Mouse (Mus musculus): Measurements from ENCODE around the gene Vmp1. TPM values are rescaled to one million over a fixed set of nuclear protein-coding genes. Genes with fewer than 3 reads are reported as not detected.

The Vmp1 gene
- total and polyA plus RNA-seq, 3 experiments, result 80.9 to 209 (median 167) TPM

DNA sequence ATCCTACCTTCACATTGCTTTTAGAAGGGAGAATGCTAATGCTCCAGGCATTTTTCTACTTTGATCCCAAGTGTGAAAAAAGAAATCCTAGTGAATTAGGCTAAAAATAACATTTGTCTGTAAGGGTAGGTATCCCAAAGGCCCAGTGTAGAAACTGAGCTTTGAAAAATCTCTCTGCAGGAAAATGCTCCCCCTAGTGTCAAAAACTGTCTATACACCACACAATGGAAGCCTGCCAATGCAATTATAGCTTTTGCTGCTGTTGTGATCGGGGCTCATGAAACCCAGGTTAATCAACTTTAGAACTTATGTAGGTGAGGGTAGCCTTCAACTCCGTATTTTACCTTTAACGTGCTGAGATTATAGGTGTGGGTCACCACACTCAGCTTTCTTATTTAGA, 30.2 kb downstream of the Vmp1 start (continued):
- TF ChIP-seq MAFK (IDR thresholded peaks at IDR 0.05; ENCODE audit: insufficient replicate concordance, low read length) (no peak), RAD21 (IDR thresholded peaks at IDR 0.05; ENCODE audit: low read depth, low read length) (peak; percentile 98), CTCF (conservative IDR thresholded peaks at IDR 0.05 in 1 of 2, IDR thresholded peaks at IDR 0.05 in 1 of 2; ENCODE audit: low read depth in 2 of 2, low read length in 2 of 2) (peak; percentile 96 to 97), E2F4 (IDR thresholded peaks at IDR 0.05; ENCODE audit: insufficient replicate concordance, low read depth, low read length) (no peak), JUN (IDR thresholded peaks at IDR 0.05; ENCODE audit: insufficient read depth, low read depth, low read length) (no peak), ETS1 (conservative IDR thresholded peaks at IDR 0.05; ENCODE audit: low read depth, low read length) (no peak; the same call in 1 of the 2 replicates)

DNA sequence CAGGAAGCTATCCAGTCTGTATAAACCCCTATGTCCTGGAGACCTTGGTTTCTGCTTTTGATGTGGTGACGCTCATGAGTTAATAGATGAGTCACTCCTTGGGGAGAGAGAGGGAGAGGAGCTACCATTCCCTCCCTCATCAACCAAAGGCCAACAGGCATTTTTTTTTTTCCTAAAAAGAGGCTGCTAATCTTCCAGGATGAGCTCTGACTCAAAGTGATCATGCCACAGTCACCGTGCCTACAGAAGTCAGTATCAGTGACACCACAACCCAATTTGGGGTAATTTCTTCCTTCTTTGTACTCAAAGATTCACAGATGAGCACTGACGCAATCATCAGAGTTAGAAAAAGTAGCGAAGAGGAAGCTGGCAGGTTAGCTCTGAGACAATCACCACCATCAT, 31.1 kb downstream of the Vmp1 start:
- H3K4me3 ChIP-seq (replicated peaks in 1 of 3; ENCODE audit: low read depth in 2 of 3, low read length in 2 of 3, poor library complexity in 1 of 3), result no peak overlapping the region
- peak overlapping the region; percentile 99; the same call in 1 of the 2 replicates for H3K9ac ChIP-seq (ENCODE audit: insufficient read depth, low read depth)
- H3K4me1 ChIP-seq (ENCODE audit: control insufficient read depth in 1 of 2, insufficient read depth in 2 of 2), result peaks cover 13 to 76% of the 10 kb centered on the region in 2 experiments; a peak in 3 of 4 replicates
- H3K36me3 ChIP-seq (replicated peaks in 1 of 2; ENCODE audit: control insufficient read depth in 1 of 2, insufficient read depth in 1 of 2, low read length in 1 of 2), result peaks cover 2 to 20% of the 10 kb centered on the region in 2 experiments
- peak; percentile 83 for DNase-seq (ENCODE audit: extremely low read depth)
- H3K4me2 ChIP-seq (ENCODE audit: insufficient read depth, low read depth, poor library complexity, severe bottlenecking), result peak overlapping the region; percentile 62
- in situ Hi-C loops (cut with MboI; ENCODE audit: low pct_ligation_motif_present, low pct_unique_long_range_greater_than_20kb, low sequenced_read_pairs) (loop anchor here (5.0 to 10.0 kb wide), 2 partner anchors 75 to 352 kb away; no protein-coding TSS in a partner anchor), dilution Hi-C loops (cut with MboI; ENCODE audit: extremely low pct_ligation_motif_present, extremely low pct_unique_long_range_greater_than_20kb, low sequenced_read_pairs) (no loop called here)
- no peaks in the 10 kb centered on the region for H3K27me3 ChIP-seq (replicated peaks)
- peaks cover 5% of the 10 kb centered on the region for H3K79me2 ChIP-seq (replicated peaks; ENCODE audit: control insufficient read depth, extremely low read depth, insufficient read depth, poor library complexity, severe bottlenecking)
- no peaks in the 10 kb centered on the region for H3K9me3 ChIP-seq (replicated peaks; ENCODE audit: low read length)
- peak overlapping the region; percentile 78 for H3K27ac ChIP-seq (ENCODE audit: insufficient read depth, low read depth)
- no peak for TF ChIP-seq HCFC1 (IDR thresholded peaks at IDR 0.05; ENCODE audit: low read depth, low read length)
- 0 out of 2 replicates have a peak, but pooled peaks have one; percentile 52 for TF ChIP-seq RCOR1 (conservative IDR thresholded peaks at IDR 0.05; ENCODE audit: low read depth, low read length)
- TF ChIP-seq ELF1 (IDR thresholded peaks at IDR 0.05; ENCODE audit: low read depth, low read length), result 0 out of 2 replicates have a peak, but pooled peaks have one; percentile 46
- no peak for TF ChIP-seq ZC3H11A (IDR thresholded peaks at IDR 0.05; ENCODE audit: low read depth, low read length)
- TF ChIP-seq BHLHE40 (IDR thresholded peaks at IDR 0.05; ENCODE audit: low read depth, low read length), result peak; percentile 34; the same call in 1 of the 2 replicates
- no peak for TF ChIP-seq KAT2A (IDR thresholded peaks at IDR 0.05; ENCODE audit: insufficient replicate concordance, low read length)
- no peak for TF ChIP-seq UBTF (IDR thresholded peaks at IDR 0.05; ENCODE audit: low read depth, low read length)
- TF ChIP-seq TCF12 (IDR thresholded peaks at IDR 0.05; ENCODE audit: low read depth, low read length), result 0 out of 2 replicates have a peak, but pooled peaks have one; percentile 41
- peak; percentile 84 for TF ChIP-seq JUND (conservative IDR thresholded peaks at IDR 0.05; ENCODE audit: low read depth, low read length)
- no peak for TF ChIP-seq E2F4 (IDR thresholded peaks at IDR 0.05; ENCODE audit: insufficient replicate concordance, low read depth, low read length)
- peak; percentile 89 for TF ChIP-seq IRF4 (IDR thresholded peaks at IDR 0.05; ENCODE audit: low read depth, low read length)
- no peak for TF ChIP-seq CTCF (conservative IDR thresholded peaks at IDR 0.05 in 1 of 2, IDR thresholded peaks at IDR 0.05 in 1 of 2; ENCODE audit: low read depth in 2 of 2, low read length in 2 of 2)
- TF ChIP-seq MYC (IDR thresholded peaks at IDR 0.05; ENCODE audit: low read depth, low read length), result no peak
- peak; percentile 91 for TF ChIP-seq ZNF384 (IDR thresholded peaks at IDR 0.05; ENCODE audit: low read depth, low read length)
- TF ChIP-seq PAX5 (IDR thresholded peaks at IDR 0.05; ENCODE audit: low read length), result no peak
- TF ChIP-seq RAD21 (IDR thresholded peaks at IDR 0.05; ENCODE audit: low read depth, low read length), result no peak
- TF ChIP-seq NRF1 (IDR thresholded peaks at IDR 0.05; ENCODE audit: low read depth, low read length), result no peak
- TF ChIP-seq JUN (IDR thresholded peaks at IDR 0.05; ENCODE audit: insufficient read depth, low read depth, low read length), result peak; percentile 71
- no peak for TF ChIP-seq MAX (IDR thresholded peaks at IDR 0.05; ENCODE audit: low read length)
- TF ChIP-seq POLR2AphosphoS2 (IDR thresholded peaks at IDR 0.05; ENCODE audit: low read depth, low read length), result no peak
- TF ChIP-seq SMC3 (IDR thresholded peaks at IDR 0.05; ENCODE audit: low read depth, low read length), result no peak
- peak; percentile 85; the same call in 1 of the 2 replicates for TF ChIP-seq MEF2A (IDR thresholded peaks at IDR 0.05; ENCODE audit: borderline replicate concordance, low read depth, low read length)
- TF ChIP-seq MXI1 (IDR thresholded peaks at IDR 0.05; ENCODE audit: low read depth, low read length), result no peak
- no peak for TF ChIP-seq GABPA (IDR thresholded peaks at IDR 0.05; ENCODE audit: insufficient replicate concordance, low read depth, low read length)
- peak; percentile 86 for TF ChIP-seq EP300 (IDR thresholded peaks at IDR 0.05; ENCODE audit: low read length)
- no peak for TF ChIP-seq SIN3A (IDR thresholded peaks at IDR 0.05; ENCODE audit: low read length)
- TF ChIP-seq TBP (conservative IDR thresholded peaks at IDR 0.05; ENCODE audit: low read depth, low read length), result peak; percentile 74
- no peak for TF ChIP-seq MAFK (IDR thresholded peaks at IDR 0.05; ENCODE audit: insufficient replicate concordance, low read length)
- TF ChIP-seq ETS1 (conservative IDR thresholded peaks at IDR 0.05; ENCODE audit: low read depth, low read length), result peak; percentile 86
- no peak for TF ChIP-seq NELFE (IDR thresholded peaks at IDR 0.05; ENCODE audit: low read depth, low read length)
- no peak for TF ChIP-seq CHD2 (IDR thresholded peaks at IDR 0.05; ENCODE audit: low read length)
- TF ChIP-seq USF1 (IDR thresholded peaks at IDR 0.05; ENCODE audit: low read depth, low read length), result no peak
- no peak for TF ChIP-seq ZKSCAN1 (IDR thresholded peaks at IDR 0.05; ENCODE audit: borderline replicate concordance, low read depth, low read length)
- no peak; the same call in 1 of the 2 replicates for TF ChIP-seq CHD1 (IDR thresholded peaks at IDR 0.05; ENCODE audit: low read depth, low read length)
- TF ChIP-seq MAZ (IDR thresholded peaks at IDR 0.05; ENCODE audit: low read depth, low read length), result no peak
- TF ChIP-seq POLR2A (IDR thresholded peaks at IDR 0.05; ENCODE audit: low read depth, low read length), result 0 out of 2 replicates have a peak, but pooled peaks have one; percentile 45

All from CH12.LX (cell line).